Mouse (Mus musculus): ENCODE measurements around the gene Plekhf1.
A peak's percentile ranks its signal among the peaks of the same experiment; 100 is the strongest.

The Plekhf1 gene

DNA sequence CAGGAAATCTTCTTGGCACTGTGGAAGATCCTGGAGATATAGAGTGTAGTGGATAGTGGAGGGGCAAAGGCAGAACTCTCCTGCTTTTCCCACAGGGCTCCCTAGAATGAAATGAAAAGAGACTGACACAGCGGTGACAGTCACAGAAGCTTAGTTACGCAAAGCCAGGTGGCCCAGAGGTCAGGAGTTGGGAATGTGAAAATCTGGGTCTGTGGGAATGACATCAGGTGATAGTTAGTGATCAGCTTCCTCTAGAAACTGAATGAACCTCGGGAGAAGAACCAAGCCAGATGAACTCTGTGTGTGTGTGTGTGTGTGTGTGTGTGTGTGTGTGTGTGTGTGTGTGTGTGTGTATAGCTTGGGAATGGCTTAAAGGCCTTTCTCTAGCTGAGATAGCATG, 18.8 kb downstream of the Plekhf1 start:
- H3K36me3 ChIP-seq (ENCODE audit: control insufficient read depth, insufficient read depth, low read length, poor library complexity, severe bottlenecking) = no peaks in the 10 kb centered on the region
- no peaks in the 10 kb centered on the region; the same call in 1 of the 2 replicates for H3K27me3 ChIP-seq (ENCODE audit: control insufficient read depth, insufficient read depth, low read length, poor library complexity, severe bottlenecking)
- no peak for DNase-seq (ENCODE audit: low read depth, low spot score)

DNA sequence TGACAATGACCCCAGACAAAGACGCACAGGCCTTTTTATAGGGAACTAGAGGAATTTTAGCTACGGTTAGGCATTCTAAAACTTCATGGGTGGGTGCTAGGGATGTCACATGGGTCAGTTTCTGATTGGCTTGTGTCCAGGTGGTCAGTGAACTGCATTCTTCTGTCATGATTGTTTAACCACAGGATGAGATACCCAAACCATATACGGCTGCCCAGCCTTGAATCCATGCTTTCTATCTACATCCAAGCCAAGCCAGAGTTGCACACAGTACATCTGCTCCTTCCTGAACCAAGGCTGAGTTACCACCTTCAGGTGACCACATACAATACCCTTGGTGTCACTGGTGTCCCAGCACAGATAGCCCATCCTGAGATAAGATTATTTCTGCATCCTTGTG, 21.3 kb downstream of the Plekhf1 start:
- no peak for DNase-seq (ENCODE audit: low read depth, low spot score)
- no peaks in the 10 kb centered on the region; the same call in 1 of the 2 replicates for H3K27me3 ChIP-seq (ENCODE audit: control insufficient read depth, insufficient read depth, low read length, poor library complexity, severe bottlenecking)
- H3K36me3 ChIP-seq (ENCODE audit: control insufficient read depth, insufficient read depth, low read length, poor library complexity, severe bottlenecking) = no peaks in the 10 kb centered on the region

DNA sequence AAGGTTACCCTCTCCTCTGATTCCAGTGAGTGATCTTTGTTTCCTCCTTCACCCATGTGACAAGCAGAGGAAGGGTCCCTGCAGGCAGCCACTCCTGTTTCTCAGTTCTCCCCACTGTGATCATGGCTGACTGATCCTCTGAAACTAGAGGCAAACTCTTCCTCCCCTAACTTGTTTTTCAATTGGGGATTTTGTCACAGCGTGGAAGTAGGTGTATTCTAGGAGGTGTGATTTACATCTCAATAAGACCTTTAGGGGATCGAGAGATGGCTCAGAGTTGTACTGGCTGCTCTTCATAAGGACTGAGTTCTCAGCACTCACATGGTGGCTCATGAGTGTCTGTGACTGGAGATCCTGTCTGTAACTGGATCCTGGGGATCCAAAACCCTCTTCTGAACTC, 22.0 kb downstream of the Plekhf1 start:
- Histone ChIP-seq H3K36me3 (ENCODE audit: control insufficient read depth, insufficient read depth, low read length, poor library complexity, severe bottlenecking) (no peaks in the 10 kb centered on the region), H3K27me3 (ENCODE audit: control insufficient read depth, insufficient read depth, low read length, poor library complexity, severe bottlenecking) (no peaks in the 10 kb centered on the region; the same call in 1 of the 2 replicates)

DNA sequence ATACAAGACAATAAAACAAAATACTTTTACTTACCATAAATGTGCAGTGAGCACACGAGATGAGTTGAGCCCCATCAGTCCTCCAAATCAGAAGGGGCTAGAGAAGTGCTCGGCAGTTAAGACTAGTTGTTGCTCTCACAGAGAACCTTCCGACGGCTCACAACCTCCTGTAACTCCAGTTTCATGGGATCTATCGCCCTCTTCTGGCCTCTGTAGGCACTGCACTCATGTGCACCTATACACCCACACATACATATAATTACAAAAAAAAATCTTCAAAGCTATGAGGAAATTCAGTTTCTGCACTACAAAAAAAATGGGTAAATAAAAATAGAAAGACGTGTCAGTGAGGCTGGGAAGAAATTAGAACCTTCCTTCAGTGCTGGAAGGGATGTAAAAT, 23.5 kb downstream of the Plekhf1 start:
- peak; percentile 42 for DNase-seq (ENCODE audit: low read depth, low spot score)
- no peaks in the 10 kb centered on the region for H3K36me3 ChIP-seq (ENCODE audit: control insufficient read depth, insufficient read depth, low read length, poor library complexity, severe bottlenecking)
- H3K27me3 ChIP-seq (ENCODE audit: control insufficient read depth, insufficient read depth, low read length, poor library complexity, severe bottlenecking) = no peaks in the 10 kb centered on the region; the same call in 1 of the 2 replicates

More for the DNA sequence above, 22.0 kb downstream of the Plekhf1 start:
- no peak for DNase-seq (ENCODE audit: low read depth, low spot score)

DNA sequence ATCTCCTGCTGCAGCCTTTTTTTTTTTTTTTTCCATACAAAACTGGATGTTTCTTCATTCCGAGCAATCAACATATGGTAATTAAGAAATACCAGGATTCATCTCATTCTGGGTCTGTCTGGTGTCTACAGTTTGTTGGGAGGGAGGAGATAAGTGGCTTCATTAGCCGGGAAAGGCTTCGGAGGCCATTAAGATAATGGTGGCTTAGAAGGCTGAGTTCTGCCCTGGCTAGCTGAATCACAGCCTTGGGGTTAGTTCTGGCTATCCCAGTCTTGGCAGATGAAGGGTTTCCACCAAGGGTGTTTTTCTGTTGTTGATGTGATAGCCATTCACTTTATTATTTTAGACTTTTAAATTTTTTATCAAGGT, 26.5 kb downstream of the Plekhf1 start:
- no peaks in the 10 kb centered on the region for H3K27me3 ChIP-seq (ENCODE audit: control insufficient read depth, insufficient read depth, low read length, poor library complexity, severe bottlenecking)
- no peak for DNase-seq (ENCODE audit: low read depth, low spot score)
- H3K36me3 ChIP-seq (ENCODE audit: control insufficient read depth, insufficient read depth, low read length, poor library complexity, severe bottlenecking) = no peaks in the 10 kb centered on the region

DNA sequence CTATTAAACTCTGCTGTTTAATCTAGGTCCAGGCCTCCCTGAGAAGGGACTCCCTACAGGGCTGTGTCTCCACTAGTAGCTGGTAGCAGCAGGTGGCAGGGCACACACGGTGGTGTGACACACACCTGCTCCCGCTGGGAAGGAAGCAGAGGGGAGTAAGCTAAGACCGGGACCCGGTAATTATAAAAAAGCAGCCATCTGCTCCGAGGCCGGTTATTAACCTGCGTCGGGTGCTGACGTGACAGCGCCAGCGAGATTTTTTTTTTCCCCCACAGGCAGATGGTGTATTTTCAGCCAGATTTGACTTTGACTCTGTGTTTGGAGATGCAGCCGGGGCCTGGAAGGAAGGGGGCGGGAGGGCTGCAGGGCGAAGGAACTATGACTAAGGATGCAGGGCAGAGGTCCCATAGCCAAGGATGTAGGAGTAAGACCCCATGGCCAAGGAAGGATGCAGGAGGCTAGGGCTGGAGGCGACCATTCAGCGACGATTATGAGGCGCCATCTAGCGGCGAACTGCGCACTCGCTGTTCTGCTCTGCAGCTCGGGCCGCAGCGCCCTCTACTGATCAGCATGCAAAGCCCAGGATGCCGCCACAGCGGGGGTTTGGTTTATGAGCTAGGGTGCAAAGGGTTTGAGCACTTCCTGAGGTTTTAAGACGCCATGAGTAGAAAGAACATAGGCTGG, 27.1 kb downstream of the Plekhf1 start:
- Histone ChIP-seq H3K36me3 (ENCODE audit: control insufficient read depth, insufficient read depth, low read length, poor library complexity, severe bottlenecking) (no peaks in the 10 kb centered on the region), H3K27me3 (ENCODE audit: control insufficient read depth, insufficient read depth, low read length, poor library complexity, severe bottlenecking) (no peaks in the 10 kb centered on the region)
- peak; percentile 92 for DNase-seq (ENCODE audit: low read depth, low spot score)

DNA sequence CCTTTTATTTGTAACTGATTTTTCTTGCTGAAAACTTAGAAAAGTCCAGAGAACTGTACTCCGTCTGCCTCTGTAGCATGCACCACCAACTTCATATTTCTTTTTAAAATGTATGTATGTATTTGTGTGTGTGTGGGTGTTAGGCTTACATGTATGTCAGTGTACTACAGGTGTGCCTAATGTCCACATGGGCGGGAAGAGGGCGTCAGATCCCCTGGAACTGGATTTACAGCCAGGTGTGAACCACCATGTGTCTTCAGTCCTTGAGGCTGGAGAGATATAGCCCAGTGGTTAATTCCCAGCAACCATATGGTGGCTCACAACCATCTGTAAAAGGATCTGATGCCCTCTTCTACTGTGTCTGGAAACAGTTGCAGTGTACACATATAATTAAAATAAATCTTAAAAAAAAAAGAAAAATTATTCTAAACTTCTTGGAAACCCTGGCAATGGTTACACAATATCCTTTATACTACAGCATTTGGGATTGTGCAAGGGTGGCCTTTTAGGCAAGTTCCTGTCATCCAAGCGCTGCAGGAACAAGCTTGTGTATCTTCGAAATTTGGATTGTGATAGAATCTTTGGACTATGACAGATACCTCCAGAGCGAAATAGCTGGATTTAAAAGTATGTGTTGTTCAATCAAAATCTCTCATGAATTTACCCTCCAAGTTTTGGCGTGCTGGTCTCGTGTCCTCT, 27.8 kb downstream of the Plekhf1 start:
- no peak for DNase-seq (ENCODE audit: low read depth, low spot score)
- H3K27me3 ChIP-seq (ENCODE audit: control insufficient read depth, insufficient read depth, low read length, poor library complexity, severe bottlenecking) = no peaks in the 10 kb centered on the region
- no peaks in the 10 kb centered on the region for H3K36me3 ChIP-seq (ENCODE audit: control insufficient read depth, insufficient read depth, low read length, poor library complexity, severe bottlenecking)

DNA sequence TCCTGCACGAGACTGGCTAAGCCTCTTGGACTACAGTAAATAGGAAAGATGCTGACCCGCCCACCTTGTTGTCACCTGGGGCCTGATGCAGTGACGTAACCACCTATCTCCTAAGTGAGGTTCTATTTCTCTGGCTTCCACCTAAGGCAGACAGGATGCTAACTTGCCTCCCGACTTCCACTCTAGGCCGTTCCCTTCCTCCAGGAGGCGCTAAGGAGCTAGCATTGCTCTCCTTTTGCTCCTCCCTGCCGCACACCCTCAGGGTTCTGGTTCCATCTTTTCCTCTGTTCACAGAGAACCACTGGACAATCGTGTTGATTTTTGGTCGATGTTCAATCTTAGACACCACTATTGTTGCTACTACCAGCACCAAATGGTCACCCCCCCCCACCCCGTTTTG, 36.2 kb downstream of the Plekhf1 start:
- peak; percentile 39 for DNase-seq (ENCODE audit: low read depth, low spot score)
- H3K36me3 ChIP-seq (ENCODE audit: control insufficient read depth, insufficient read depth, low read length, poor library complexity, severe bottlenecking) = peaks cover 2% of the 10 kb centered on the region; the same call in 1 of the 2 replicates
- no peaks in the 10 kb centered on the region for H3K27me3 ChIP-seq (ENCODE audit: control insufficient read depth, insufficient read depth, low read length, poor library complexity, severe bottlenecking)

DNA sequence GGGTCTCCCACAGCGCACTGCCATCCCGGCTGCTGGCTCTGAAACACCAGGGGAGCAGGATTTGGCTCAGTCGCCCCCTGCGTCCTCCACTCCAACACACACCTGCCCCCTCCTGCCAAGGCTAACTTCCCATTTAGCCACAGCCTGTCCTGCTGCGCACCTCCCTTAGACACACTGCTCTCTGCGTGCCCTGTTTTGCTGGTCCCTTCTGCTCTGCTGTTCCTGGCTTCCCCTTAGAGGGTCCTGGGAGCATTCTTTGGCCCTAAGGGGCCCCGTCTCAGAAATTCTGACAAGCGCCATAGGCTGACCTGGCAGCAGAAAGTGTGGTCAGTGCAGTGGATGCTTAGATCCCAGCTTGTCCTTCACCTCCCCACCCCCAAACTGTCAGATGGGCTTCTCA, 36.7 kb downstream of the Plekhf1 start:
- Histone ChIP-seq H3K27me3 (ENCODE audit: control insufficient read depth, insufficient read depth, low read length, poor library complexity, severe bottlenecking) (no peaks in the 10 kb centered on the region), H3K36me3 (ENCODE audit: control insufficient read depth, insufficient read depth, low read length, poor library complexity, severe bottlenecking) (peaks cover 2% of the 10 kb centered on the region; the same call in 1 of the 2 replicates)
- no peak for DNase-seq (ENCODE audit: low read depth, low spot score)

DNA sequence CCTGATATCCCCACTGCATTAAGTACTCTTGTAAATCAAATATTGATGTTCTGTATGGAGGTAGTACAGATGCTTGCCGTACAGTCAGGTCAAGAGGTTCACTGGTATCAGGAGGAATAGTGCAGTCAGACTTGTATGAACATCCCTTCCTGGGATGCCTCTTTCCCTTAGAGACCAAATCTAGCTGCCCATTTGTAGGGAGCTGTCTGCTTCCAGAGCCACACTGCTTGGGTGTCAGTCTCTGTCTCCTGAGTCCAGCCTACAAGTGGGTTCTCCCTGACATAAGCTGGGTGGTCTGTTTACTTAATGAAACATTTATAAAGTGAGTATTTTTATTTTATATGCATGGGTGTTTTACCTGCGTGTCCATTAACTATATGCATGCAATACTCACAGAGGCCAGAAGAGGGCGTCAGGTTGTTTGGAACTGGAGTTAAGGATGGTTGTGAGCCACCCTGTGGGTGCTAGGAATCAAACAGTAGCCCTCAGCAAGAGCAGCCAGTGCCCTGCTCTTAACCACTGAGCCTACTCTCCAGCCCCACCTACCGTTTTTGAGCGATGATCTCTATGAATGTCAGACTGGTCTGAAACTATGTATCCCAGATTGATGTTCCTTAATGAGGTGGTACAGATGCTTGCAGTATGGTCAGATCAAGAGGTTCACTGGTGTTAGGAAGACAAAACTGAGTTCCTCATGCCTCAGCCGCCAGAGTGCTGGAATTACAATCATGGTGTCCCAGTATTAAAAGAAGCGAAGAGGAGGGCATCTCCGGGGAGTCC, 37.6 kb downstream of the Plekhf1 start:
- Histone ChIP-seq H3K27me3 (ENCODE audit: control insufficient read depth, insufficient read depth, low read length, poor library complexity, severe bottlenecking) (no peaks in the 10 kb centered on the region), H3K36me3 (ENCODE audit: control insufficient read depth, insufficient read depth, low read length, poor library complexity, severe bottlenecking) (peaks cover 2% of the 10 kb centered on the region; the same call in 1 of the 2 replicates)
- peak; percentile 50 for DNase-seq (ENCODE audit: low read depth, low spot score)

DNA sequence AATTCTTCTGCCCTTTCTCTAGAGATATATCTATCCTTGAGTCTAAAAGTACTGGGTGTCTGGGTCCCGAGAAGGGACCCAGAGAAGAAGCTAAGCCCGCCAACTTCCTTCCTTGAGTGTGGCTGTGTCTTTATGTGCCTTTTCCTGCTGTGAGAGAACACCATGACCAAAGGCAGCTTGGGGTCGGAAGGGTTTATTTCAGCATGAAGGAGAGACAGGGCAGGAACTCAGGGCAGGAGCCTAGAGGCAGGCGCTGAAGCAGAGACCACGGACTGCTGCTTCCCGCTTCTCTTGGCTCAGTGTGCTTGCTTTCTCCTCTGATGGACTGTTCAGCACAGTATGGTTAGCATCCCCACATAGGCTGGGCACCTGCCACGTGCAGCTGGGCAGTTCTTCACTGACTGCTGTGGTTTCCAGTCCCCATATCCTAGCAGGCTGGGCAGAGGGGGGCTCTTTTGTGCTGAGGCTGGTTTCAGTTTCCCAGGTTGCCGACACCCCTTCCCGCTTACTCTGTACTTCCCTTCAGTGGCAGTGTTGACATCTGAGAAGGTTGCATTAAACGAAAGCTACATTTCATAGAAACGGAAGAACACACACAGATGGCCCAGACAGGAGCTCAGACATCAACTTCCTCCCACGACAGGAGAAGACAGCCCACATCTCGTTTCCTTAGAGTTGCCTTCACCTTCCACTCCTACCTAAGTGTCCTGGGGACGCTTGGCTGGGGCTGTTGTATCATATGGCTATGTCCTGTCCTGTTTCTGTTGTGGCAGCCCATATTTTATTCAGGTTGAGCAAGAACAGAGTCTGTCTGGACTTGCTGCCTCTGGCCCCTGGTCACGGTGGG, 38.5 kb downstream of the Plekhf1 start:
- peak; percentile 64 for DNase-seq (ENCODE audit: low read depth, low spot score)
- H3K36me3 ChIP-seq (ENCODE audit: control insufficient read depth, insufficient read depth, low read length, poor library complexity, severe bottlenecking) = no peaks in the 10 kb centered on the region
- H3K27me3 ChIP-seq (ENCODE audit: control insufficient read depth, insufficient read depth, low read length, poor library complexity, severe bottlenecking) = no peaks in the 10 kb centered on the region

DNA sequence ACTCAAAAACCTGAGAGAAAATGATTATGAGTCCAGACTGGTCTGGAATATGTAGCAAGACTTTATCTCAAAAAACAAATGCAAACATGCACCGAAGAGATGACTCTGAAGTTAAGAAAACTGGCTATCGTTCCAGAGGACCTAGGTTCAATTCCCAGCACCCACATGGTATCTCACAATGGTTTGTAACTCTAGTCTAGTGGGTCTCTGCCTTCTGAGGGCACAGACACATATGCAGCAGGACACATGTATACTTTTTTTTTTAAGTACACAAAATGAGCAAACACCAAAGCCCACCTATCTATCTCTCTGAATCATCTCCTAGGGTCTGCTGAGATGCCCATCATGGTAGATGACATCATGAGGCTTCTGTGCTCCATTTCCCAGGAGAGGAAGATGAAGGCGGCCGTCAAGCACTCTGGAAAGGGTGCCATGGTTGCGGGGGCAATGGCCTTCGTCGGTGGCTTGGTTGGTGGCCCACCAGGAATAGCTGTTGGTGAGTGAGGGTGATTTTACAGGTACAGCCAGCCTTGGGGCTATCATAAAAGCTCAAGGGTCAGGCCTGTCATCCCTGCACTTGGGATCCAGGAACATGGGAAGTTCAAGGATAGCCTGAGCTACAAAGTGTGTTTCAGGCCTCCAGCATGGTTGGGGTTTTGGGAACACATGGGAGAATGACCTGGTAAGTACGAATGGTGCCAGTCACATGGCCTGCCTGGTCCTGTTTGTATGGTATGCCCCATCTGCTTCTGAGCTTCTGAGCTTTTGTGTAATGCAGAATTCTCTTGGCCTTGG, 39.3 kb downstream of the Plekhf1 start:
- DNase-seq (ENCODE audit: low read depth, low spot score) = no peak
- Histone ChIP-seq H3K36me3 (ENCODE audit: control insufficient read depth, insufficient read depth, low read length, poor library complexity, severe bottlenecking) (no peaks in the 10 kb centered on the region), H3K27me3 (ENCODE audit: control insufficient read depth, insufficient read depth, low read length, poor library complexity, severe bottlenecking) (no peaks in the 10 kb centered on the region)

DNA sequence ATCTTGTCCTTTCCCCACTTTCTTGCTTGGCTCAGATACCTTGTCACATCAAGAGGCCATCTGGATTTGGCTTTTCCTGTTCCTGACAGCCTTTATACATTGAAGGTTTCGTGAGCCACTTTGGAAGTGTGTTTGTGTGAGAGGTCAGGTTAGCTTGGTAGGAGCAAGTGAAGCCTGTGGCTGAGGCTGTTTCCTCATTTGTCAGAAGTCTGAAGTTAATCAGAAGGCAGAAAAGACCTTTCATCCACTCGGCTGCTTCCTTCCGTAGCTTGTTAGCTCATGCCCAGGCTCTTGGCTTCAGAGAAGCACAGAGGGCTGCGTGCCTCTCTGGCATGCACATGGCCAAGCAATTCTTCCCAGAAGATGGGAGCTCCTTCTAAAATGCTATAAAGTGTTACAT, 40.0 kb downstream of the Plekhf1 start:
- Histone ChIP-seq H3K36me3 (ENCODE audit: control insufficient read depth, insufficient read depth, low read length, poor library complexity, severe bottlenecking) (no peaks in the 10 kb centered on the region), H3K27me3 (ENCODE audit: control insufficient read depth, insufficient read depth, low read length, poor library complexity, severe bottlenecking) (no peaks in the 10 kb centered on the region)
- peak; percentile 11 for DNase-seq (ENCODE audit: low read depth, low spot score)

DNA sequence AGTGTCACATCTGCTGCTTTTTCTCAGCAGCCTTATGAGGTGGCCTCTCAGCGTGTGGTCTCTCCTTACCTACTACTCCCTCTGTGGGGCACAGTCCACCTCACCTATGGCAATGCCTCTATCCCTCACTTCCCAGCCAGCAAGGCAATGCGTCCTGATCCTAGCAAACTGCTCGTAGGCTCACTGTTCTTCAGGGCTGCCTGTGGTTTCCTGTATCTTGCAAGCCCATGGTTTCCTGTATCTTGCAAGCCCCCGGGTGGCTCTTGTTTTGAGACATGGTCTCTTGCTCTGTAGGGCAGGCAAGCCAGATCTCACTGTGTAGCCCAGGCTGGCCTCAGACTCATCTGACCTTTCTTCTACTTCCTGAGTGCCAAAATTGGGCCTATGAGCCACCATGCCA, 41.0 kb downstream of the Plekhf1 start:
- no peak for DNase-seq (ENCODE audit: low read depth, low spot score)
- Histone ChIP-seq H3K36me3 (ENCODE audit: control insufficient read depth, insufficient read depth, low read length, poor library complexity, severe bottlenecking) (no peaks in the 10 kb centered on the region), H3K27me3 (ENCODE audit: control insufficient read depth, insufficient read depth, low read length, poor library complexity, severe bottlenecking) (no peaks in the 10 kb centered on the region)

Data from splenic B cell, adult 2 months (primary cell).